Mouse (Mus musculus): Measurements from ENCODE around the gene Sestd1.

Gene Sestd1

GRCm38 (mm10) chr2:77270781-77271180, 9.6 kb downstream of the Sestd1 start:
- no peak for DNase-seq (ENCODE audit: low spot score in 2 of 2)

DNA sequence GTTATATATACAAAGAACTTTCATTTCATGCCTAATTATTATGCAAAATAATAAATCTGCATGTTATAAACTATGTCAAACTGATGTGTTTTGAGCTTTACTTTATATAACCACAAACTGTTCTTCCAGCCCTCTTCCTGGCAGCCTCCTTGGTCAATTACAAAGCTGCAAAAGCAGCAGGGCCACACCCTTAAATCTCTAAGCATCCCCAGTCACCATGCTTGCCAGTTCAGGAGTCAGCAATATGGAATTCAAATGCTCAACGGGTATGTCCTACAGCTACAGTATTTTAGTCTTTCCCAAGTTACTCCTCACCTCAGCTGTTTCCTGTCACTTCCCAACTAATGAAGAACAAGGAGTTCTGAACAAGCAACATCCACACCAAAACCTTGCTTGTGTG, 10.3 kb downstream of the Sestd1 start:
- DNase-seq (ENCODE audit: low spot score in 2 of 2) = no peak

DNA sequence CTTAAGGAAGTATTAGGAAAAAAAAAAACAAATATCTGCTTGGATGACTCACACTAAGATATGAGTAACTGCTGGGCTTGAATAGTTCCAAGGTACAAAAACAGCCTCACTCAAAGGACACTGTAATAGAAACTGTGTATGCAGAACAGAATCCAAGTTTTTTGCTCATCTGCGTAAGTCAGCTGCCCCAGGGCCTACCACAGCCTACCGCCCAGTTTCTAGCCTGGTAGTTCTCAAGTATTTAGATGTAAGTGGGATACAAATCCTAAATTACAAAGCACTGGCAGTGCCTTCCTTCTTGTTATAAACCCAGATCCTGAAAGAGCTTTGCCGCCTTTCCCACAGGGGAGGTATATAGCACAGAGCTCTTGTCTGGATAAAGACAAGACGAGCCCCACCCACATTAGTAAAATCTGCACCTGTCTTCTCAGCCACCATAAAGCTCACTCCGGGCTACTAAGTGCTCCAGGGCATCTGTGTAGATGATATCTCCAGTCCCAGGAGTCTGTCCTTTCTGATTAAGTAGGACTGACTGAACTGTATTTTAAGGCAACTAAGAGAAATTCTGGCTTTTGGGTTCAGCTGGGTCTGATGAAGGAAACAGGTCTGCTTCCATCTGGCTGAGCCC, 11.7 kb downstream of the Sestd1 start:
- no peak for DNase-seq (ENCODE audit: low spot score in 2 of 2)

DNA sequence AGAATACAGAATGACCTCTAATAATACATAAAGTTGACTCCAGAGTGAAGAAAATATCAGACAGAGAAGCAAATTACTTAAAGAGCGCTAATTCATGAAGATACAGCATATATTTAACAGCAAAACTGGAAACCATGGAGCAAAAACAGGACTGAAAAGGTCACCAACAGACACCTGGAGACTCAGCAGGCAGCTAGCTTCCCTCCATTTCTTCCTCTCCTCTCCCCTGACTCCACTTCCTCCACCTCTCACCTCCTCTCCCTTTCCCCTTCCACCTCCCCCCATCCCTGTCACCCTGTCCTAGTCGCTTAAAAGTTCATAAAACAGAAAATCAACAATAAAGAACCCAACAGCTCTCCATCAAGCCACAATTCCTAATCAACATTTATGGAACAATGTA, 13.5 kb downstream of the Sestd1 start:
- DNase-seq (ENCODE audit: low spot score in 2 of 2) = no peak

GRCm38 (mm10) chr2:77266011-77266410, 14.4 kb downstream of the Sestd1 start:
- DNase-seq (ENCODE audit: low spot score in 2 of 2) = no peak

DNA sequence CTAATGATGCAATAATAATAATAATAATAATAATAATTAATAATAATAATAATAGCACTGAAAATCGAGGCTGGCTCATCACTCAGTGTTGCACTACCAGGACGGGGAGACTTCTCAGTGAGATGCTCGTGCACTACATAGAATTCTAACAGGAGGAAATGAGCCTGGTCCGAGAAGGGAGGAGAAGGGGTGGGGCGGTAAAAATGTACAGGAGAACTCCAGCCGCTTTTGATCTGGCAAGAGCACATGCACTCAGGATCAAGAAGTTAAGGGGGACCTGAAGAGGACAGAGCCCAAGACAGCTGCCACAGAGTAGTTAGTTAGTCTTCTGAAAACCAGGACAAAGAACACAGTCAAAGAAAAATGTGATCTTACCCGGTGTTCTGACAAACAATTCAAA, 15.1 kb downstream of the Sestd1 start:
- DNase-seq (ENCODE audit: low spot score in 2 of 2) = no peak

GRCm38 (mm10) chr2:77264550-77264949, 15.8 kb downstream of the Sestd1 start:
- DNase-seq (ENCODE audit: low spot score in 2 of 2) = no peak

DNA sequence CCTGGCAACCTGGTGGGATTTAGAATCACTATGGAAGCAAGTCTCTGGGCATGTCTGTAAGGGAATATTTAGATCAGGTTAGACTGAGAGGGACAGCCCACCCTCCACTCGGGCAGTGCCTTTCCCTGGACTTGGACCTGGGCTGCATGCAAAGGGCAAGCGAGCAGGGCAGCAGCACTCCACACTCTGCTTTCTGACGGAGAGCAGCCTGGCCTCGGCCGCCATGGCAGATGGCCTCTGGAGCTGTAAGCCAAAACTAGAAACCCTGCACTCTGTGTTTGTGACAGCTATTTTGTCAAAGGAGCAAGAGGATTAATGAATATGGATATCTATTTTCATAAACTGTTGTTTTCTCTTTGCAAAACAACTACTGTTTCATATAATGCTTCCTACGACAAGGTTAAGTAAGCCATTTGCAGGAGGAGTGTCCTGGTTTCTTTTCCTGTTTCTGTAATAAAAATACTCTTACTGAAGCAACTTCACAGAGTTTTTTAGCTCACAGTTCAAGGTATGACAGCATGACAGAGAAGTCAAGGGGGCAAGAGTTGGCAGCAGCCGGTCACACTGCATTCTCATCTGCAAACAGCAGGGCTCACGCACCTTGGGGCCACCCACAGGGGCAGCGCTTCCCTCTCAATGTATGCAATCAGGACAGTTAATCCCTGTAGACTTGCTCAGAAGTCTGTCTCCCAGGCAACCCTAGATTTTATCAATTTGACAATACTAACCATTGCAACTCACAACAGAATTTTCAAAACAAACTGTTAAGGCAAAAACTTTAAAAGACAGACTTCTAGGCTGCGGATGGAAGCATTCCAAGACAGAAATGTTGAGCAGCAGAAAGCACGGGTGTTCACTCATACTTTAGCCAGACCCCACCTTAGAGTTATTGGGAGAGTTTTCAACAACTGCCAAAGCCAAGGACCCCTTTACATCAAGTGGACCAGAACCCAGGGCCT, 16.6 kb downstream of the Sestd1 start:
- no peak for DNase-seq (ENCODE audit: low spot score in 2 of 2)

GRCm38 (mm10) chr2:77260134-77260533, 20.3 kb downstream of the Sestd1 start:
- DNase-seq (ENCODE audit: low spot score in 2 of 2) = no peak

DNA sequence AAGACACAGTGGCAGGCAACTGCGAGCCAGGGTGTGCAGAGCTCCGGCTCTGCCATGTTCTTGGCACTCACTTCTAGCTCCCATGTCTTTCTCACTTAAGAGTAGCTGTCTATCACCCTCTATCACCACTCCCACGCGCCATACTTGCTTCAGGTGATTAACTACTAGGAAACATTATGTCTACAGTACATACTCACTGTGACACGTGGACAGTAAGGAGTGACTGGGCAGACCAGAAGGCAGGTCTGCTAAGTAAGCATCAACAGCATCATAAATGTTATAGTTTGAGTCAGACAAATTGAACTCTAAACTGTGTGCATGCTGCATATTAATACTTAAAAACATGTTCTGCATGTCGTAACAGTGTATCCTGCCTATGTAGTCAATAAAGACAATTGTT, 27.2 kb downstream of the Sestd1 start:
- no peak for DNase-seq (ENCODE audit: low spot score in 2 of 2)

DNA sequence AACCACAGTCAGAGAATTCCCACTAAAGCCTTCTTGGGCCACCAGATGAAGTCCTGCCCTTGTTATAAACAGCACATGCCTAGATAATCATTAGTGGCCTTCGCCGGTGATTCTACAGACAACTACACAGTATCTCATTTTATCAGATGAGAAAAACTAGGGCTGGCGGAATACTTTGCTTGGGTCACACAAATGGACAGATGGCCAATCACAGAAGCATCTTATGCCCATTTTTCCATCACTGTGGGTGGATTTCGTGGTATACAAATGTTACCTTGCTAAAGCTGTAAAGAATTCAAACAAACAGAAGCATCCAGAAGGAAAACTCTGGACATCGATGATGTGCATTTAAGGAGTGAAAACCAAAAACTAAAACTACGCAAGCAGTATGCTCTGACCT, 28.7 kb downstream of the Sestd1 start:
- DNase-seq (ENCODE audit: low spot score in 2 of 2) = no peak

GRCm38 (mm10) chr2:77249771-77250681, 30.4 kb downstream of the Sestd1 start:
- DNase-seq (ENCODE audit: low spot score in 2 of 2) = no peak

DNA sequence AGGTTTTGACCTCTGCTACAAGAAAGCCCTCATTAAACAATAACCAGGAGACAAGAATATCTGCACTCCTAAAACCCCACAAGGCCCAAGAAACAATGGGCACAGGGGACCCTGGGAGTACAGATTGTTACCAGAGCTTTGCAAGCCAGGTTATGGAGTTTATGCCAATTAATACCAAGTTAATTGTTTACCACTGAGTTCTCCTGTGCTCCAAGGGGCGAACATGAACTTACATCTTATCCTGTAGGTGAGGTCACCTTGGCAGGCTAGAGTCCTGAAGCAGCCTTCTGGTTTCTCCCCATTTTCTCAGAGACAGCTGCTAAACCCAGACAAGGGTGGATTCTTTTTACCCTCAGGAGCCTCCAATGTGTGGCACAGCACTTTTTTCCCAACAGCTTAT, 32.0 kb downstream of the Sestd1 start:
- DNase-seq (ENCODE audit: low spot score in 2 of 2) = no peak

DNA sequence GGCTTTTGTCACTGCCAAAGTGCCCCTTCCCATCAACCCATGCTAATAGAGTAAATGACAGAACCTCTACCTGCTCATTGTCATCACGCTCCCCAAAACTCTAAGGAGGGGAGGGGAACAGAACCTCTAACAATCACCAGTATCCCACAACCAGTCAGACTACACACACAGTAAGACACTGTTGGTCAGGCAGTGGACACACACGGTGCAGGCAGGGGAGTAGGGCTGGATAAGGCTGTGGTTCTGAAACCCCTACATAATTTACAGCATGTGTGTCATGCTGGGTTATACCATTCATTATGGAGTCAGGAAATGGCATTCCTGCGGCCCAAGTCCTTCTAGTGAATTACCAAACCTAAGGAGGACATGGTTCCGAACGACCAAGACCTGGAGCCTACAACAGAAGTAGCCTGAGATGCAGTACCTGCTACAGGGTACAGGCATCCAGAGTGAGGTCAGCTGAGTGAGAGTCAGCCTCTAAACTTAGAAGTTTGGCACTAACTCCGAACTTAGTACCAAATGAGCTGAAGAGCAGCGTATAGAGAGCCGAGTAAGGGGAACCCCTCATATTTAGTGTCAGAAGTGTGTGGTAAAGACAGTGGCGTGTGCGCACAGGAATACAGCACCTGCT, 33.1 kb downstream of the Sestd1 start:
- no peak for DNase-seq (ENCODE audit: low spot score in 2 of 2)

- no peak for DNase-seq (ENCODE audit: low spot score in 2 of 2)
Measured at GRCm38 (mm10) chr2:77245806-77246205, 34.6 kb downstream of the Sestd1 start.

DNA sequence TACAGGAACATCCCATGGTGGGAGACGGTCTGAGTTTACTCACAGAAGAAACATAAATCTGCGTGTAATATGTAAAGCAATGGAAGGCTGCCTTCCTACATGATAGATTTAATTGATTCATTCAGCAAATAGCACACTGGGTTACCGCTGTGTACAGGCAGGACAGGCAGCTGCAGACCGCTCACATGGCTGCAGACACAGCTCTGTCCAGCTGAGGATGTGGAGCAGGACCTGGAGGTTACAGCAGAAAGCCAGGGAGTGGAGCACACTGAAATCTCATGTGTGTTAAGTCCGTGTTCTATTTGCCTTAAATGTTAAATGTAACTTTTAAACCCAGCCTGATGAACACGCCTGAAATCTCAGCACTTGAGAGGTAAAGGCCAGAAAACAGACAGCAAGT, 38.1 kb downstream of the Sestd1 start:
- DNase-seq (ENCODE audit: low spot score in 2 of 2) = no peak

- no peak for DNase-seq (ENCODE audit: low spot score in 2 of 2)
Measured at GRCm38 (mm10) chr2:77238607-77239006, 41.8 kb downstream of the Sestd1 start.

DNA sequence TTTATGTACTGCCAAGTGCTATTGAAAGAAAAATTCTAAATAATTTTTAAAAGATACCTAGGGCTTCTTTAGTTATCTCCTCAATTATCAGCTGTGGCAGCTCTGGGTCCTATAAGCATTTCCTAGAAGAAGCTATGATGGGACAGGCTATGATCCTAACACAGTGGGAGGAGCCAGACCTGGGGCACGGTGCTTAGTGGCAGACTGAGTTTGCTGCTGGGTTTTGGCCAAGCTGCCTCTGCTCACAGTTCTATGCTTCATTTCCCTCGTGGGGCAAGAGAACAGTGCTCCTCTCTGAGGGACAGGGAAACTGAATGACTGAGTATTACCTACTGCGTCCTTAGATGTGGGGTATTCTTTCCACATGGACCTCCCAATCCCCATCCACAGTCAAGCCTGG, 42.3 kb downstream of the Sestd1 start:
- DNase-seq (ENCODE audit: low spot score in 2 of 2) = no peak

- no peak for DNase-seq (ENCODE audit: low spot score in 2 of 2)
Measured at GRCm38 (mm10) chr2:77236860-77237259, 43.5 kb downstream of the Sestd1 start.

DNA sequence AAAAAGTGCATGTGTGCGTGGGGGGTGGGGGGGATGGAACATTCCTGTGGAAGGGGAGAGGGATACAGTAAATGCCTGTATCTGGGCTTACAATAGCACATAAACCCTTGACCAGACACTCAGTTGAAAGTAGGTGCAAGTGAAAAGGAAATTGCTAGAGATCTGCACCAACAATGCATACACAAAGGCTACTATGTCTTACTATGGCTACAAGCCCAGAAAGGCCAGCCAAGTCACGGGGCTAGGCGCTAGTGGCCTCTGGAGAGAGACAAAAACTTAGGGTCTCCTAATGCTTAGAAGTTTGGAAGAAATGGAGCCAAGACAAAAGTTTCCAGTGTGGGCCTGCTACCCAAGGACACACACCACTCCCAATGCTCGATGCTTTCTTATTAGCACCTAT, 44.5 kb downstream of the Sestd1 start:
- no peak for DNase-seq (ENCODE audit: low spot score in 2 of 2)

DNA sequence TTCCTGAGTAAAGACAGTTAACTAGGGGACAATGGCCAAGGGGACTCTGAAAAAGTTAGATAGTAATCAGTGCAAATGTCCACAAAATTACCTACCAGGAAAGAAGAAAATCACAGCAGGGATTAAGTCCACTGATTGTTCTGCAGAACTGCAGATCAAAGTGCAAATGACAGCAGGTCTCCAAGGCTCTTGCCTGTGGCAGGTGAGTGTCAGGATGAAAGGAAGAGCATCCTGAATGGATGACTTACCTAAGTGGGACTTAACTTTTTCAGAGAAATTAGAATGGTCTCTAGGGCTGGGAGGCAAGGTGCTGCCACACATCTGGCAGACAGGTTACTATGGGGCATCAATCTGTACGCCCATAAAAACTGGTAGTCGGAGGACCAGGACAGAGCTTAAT, 47.8 kb downstream of the Sestd1 start:
- DNase-seq (ENCODE audit: low spot score in 2 of 2) = no peak

- DNase-seq (ENCODE audit: low spot score in 2 of 2) = no peak
Measured at GRCm38 (mm10) chr2:77220960-77221359, 59.4 kb downstream of the Sestd1 start.
